Mouse (Mus musculus): Measurements from ENCODE around the gene Ruvbl1.

Ruvbl1 gene

GRCm38 (mm10) chr6:88545397-88545790, 80.2 kb downstream of the Ruvbl1 start:
- no peak for DNase-seq (ENCODE audit: low spot score)
